Mouse (Mus musculus) kidney, adult 2 months (tissue): ENCODE measurements around the gene Olfr959.

Experiments used
- CTCF ChIP-seq: fragments of 200-500 bp; conservative IDR thresholded peaks from 2 replicates; pipeline ENCODE4 v1.5.1; 2011; ENCODE audit warnings: low read depth, mild to moderate bottlenecking, control low read depth, low read length, moderate library complexity, mixed read lengths; ENCODE audit not compliant: insufficient read depth, insufficient read length
- POLR2A ChIP-seq: fragments of 200-500 bp; IDR thresholded peaks from one replicate; pipeline ENCODE4 v1.6.1; 2011; ENCODE audit warnings: low read depth, low read length, control low read depth

- TF ChIP-seq POLR2A: no peak
- no peak for TF ChIP-seq CTCF
These were observed 28.0 kb upstream of the Olfr959 start for GRCm38 (mm10) chr9:39603333-39603845.
